Mouse (Mus musculus) CD4-positive, CD25-positive, alpha-beta regulatory T cell, adult 4 months (primary cell): ENCODE results near the gene Ulbp1. TPM values are rescaled to one million over a fixed set of nuclear protein-coding genes. Genes with fewer than 3 reads are reported as not detected.
"Not testable (repeated sequence)": the region's sequence is repeated elsewhere in the genome, so short reads cannot be mapped to it uniquely, and the experiment has no call there.

Experiments used
- ATAC-seq: one replicate; pipeline ENCODE4 v1.8.0; 2017
- polyA plus RNA-seq, 2 experiments: library from polyadenylated mRNA; unstranded; fragments of 100-300 nt; shearing (Covaris generic); gene quantifications; one replicate each; pipeline ENCODE4 v1.2.1; 2017

Ulbp1 gene
- polyA plus RNA-seq, result 10 to 100 TPM in 1 of 2 experiments, 1 to 10 TPM in 1; 8.9 to 11.3 TPM

DNA sequence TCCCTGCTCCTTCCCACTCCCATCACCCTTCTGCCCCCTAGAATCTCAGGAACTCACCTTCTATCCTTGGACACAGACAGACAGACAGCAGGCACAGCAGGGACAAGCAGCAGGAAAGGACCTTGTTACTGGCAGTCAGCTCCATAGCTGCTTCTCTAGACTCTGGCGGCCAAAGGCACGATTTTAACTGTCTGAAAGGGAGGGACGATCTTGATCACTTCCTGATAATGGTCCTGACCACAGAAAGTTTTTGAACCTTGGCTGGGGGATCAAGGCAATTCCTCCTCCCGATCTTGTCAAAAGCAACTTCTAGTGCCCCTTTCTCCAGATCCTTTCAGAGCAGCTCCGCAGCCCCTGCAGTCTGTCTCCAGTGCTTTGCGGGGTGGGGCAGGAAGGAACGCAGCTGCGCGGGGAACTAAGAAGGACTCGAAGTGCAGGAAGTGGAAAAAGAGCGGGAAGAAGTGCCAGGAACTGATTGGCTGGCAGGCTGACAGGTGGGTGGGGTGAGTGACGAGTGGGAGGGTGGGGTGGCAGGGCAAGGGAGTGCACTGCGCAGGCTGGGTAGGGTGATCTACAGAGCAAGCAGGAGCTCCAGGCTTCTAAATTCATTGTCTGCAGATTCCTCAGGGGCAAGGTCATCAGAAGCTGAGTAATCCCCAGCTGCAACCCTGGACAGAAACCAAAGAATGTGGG, at the start of gene Ulbp1:
TSS of gene Ulbp1 (minus strand) at position 442 of the 693 bp plus-strand sequence.
- peak; percentile 79 for ATAC-seq

DNA sequence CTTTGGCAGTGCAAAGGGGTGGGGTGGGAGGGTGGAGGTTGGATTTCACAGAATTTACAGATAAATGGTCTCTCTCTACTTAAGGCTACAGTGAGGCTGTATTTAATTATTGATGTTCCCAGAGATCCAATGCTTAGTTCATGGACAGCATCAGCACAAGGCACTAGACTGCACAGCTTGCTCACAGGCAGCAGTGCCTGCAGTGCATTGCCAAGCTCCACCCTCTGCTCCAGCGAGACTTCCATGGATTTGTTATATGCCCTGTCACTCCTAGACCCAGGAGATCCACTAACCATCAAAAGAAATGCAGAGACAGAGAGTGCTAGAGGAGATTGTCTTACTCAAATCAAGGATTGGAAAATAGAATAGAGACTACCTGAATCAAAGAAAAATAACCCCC, 24.7 kb upstream of the Ulbp1 start:
- ATAC-seq, result not testable (repeated sequence)

- ATAC-seq, result not testable (repeated sequence)
Measured at GRCm38 (mm10) chr10:7492384-7492783, 18.9 kb upstream of the Ulbp1 start.

DNA sequence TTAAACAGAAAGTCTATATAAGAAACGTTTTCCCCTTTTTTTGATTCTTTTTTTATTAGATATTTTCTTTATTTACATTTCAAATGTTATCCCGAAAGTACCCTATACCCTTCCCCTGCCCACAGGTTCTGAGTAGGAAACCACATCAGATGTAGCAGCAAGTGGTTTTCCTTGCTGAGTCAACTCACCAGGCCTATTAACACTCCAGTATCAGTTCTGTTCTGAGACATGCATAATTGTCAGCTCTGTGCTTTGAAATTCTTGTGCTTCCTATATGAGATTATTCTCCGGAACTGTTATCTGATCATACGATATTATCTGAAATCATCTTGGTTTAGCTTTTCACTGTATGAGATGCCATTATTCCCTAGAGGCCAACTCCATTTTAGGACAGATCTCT, 10.2 kb upstream of the Ulbp1 start:
- peak; percentile 43 for ATAC-seq

DNA sequence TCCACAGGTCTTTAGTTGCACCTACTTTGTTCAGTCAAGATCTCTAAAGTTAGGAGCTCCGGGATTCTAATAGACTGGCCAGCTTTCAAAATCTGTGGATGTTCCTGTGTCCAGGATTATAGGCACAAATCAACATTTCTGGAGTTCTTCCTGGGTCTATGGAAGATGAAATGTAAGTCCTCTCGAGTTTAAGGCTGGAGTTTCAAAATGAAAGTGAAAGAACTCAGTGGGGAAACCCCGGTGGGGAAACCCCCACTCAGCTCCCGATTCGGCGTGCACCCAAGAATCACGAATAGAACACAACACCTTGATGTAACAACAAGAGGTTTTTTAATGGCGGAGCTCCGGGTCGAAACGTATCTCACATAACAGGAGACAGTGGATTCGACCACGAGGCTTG, 787 bp upstream of the Ulbp1 start:
- ATAC-seq, result peak; percentile 82

DNA sequence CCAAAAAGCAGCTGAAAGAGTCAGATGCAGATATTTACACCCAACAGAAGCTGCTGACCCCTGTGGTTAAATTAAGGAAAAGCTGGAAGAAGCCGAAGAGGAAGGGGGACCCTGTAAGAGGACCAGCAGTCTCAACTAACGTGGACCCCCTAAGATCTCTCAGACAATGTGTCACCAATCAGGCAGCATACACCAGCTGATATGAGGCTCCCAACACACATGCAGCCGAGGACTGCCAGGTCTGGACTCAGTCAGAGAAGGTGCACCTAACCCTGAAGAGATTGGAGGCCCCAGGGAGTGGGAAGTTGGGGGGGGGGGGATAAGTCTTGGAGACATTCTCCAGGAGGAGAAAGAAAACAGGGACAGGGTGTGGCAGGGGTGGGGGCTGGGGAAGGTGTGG, 1.8 kb downstream of the Ulbp1 start:
- no peak for ATAC-seq

GRCm38 (mm10) chr10:7470457-7470856, 3.0 kb downstream of the Ulbp1 start:
- no peak for ATAC-seq

GRCm38 (mm10) chr10:7469716-7470414, 3.6 kb downstream of the Ulbp1 start:
- peak; percentile 25 for ATAC-seq

DNA sequence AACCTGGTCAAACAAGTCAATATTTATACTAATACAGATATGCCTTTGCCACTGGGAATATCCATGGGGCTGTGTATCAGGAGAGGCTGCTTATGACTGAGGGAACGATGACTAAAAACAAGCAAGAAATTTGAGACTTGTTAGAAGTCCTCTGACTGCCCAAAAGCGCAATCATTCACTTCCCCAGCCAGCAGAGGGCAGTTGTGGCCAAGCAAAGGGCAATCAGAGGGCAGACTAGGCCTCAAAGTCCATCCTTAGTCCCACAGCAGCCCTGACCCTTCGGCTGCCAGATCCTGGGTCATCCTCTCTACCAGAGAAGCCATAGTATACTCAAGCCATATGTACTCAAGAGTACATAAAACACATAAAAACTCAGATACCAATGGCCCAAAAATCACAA, 11.4 kb downstream of the Ulbp1 start:
- no peak for ATAC-seq

DNA sequence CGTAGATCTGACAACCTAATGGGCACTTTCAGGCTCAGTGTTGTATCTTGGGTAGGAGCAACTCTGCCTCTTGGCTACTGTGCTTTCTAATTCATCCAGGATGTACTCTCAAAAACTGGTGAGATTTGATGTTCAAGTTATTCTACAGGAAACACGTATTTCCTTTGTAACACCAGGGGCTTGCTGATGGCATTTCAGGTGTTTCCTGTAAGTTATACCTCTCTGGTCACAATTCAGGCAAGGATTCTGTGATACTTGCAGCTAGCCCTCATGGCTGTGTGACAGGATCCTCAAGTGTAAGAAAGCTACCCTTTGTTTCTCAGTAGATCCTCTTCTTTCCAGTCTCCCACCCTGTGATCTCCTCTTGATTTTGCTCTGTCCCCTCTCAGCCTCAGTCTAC, 34.5 kb downstream of the Ulbp1 start:
- ATAC-seq, result no peak

- no peak for ATAC-seq
Measured at GRCm38 (mm10) chr10:7393143-7394035, 80.0 kb downstream of the Ulbp1 start.

- no peak for ATAC-seq
Measured at GRCm38 (mm10) chr10:7391935-7392930, 81.2 kb downstream of the Ulbp1 start.

GRCm38 (mm10) chr10:7391561-7391934, 81.9 kb downstream of the Ulbp1 start:
- ATAC-seq, result no peak

DNA sequence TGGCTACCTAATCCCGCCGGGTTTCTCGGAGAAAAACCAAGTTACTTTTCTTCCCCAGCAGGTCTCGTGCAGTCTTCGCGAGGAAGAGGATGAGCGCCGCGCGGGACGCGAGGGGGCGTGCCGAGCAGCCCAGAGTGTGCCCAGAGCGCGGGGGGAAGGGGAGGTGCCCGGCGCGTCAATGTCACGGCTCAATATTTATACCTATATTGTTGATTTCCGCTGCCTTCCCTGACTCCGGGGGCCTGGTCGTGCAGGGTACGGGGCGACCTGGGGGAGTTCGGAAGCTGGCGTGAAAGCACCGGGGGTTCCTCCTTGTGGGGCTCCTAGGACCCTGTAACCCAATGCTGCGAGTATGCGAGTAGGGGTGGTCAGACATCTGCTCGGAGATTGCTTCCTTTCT, 82.3 kb downstream of the Ulbp1 start:
- ATAC-seq, result peak; percentile 57

Other genes starting within 250 kb of the Ulbp1 start
- under 1 TPM in 1 of 2 experiments, not detected in 1; 0.35 TPM for gene Lrp11, start 116.2 kb upstream of the Ulbp1 start, polyA plus RNA-seq
- gene Nup43, start 193.9 kb upstream of the Ulbp1 start, polyA plus RNA-seq, result 10 to 100 TPM; 28.1 to 31.3 TPM
- 100 to 1,000 TPM; 109 to 118 TPM for gene Pcmt1, start 207.5 kb upstream of the Ulbp1 start, polyA plus RNA-seq
- 1 to 10 TPM; 5.8 to 7.2 TPM for gene Lats1, start 207.6 kb upstream of the Ulbp1 start, polyA plus RNA-seq